Mouse (Mus musculus) kidney, adult 18-20 months (tissue): Measurements from ENCODE around the gene Phlpp1.

Experiments
- DNase-seq: peaks from one replicate; pipeline ENCODE4 v3.0.0; 2021

The Phlpp1 gene

GRCm38 (mm10) chr1:106400900-106401634 is 229.5 kb downstream of the Phlpp1 start:
- DNase-seq: no peak

DNA sequence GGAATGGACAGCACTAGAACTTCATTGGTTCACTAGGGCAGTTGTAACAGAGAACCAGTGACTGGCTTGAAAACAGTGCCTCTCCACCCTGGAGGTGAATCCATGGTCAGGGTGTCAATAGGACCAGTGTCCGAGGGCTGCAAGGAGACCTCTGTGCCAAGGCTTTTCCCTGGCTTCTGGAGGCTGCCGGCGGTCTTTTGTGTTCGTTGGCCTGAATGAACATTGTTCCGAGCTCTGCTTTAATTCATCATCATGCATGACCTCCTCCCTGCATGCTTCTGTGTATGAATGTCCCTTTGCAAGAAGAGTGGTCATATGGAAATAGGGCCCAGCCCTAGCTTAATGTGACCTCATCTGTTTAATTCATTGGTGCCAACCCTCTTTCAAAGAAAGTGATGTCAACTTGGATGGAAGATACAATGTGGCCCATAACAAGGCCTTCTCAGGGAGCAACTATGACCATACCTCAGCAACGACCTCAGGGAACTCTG is 231.5 kb downstream of the Phlpp1 start:
- no peak for DNase-seq

DNA sequence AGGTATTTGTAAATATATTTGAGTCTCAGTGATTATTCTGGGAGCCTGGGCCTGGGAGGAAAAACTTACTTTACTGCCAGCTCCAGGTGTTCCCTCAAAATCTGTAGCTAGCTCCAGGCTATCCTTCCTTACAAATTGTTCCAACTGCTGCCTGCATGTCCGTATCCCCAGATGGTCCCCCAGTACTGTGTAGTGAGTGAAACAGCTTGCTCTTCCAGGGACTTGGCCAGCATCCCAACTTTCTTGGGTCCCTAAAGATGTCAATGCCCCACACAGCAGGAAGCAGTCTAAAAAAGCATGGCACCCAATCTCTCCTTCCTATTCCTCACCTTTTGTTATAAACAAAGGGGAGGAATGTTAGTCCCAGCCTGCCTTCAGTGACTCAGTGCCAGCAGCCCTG is 235.3 kb downstream of the Phlpp1 start:
- DNase-seq: no peak

GRCm38 (mm10) chr1:106407963-106408440 is 236.4 kb downstream of the Phlpp1 start:
- peak; percentile 43 for DNase-seq

GRCm38 (mm10) chr1:106410858-106411257 is 239.3 kb downstream of the Phlpp1 start:
- no peak for DNase-seq

DNA sequence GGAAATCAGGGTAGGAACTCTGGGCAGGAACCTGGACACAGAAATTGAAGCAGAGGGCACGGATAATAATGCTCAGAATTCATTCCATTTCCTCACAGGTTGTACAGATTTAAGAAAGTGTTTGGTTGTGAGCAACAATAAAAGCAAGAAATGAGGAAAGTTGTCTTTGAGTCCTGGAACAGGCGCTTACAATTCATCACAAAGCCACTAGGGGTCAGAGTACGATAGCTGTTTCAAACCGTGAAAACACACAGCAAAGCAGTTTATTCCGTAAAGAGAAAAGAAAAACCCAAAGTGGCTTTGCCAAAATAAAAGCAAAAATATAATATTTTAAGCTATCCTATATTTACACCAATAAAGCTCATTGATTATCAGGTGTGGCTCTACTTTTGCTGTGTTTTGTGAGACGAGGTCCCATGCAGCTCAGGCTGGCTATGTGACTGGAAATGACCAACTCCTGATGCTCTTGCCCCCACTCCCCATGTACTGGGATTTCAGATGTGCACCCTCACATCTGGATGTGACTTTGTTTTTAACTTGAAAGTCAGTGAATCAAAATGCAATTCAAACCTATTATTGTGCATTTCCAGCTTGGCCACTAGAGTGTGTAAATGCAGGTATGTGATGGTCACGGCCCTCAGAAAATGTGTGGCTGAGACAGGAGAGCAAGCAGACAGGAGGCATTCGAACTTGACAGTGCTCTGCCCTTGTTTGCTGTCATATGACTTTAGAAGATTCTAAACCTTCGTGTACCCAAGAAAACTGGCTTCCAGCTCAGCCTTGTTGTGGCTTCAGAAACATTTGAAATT is 253.8 kb downstream of the Phlpp1 start:
- DNase-seq: peak; percentile 32

- no peak for DNase-seq
Measured at GRCm38 (mm10) chr1:106428170-106428569, 256.6 kb downstream of the Phlpp1 start.

- DNase-seq: no peak
Measured at GRCm38 (mm10) chr1:106428580-106428979, 257.0 kb downstream of the Phlpp1 start.

DNA sequence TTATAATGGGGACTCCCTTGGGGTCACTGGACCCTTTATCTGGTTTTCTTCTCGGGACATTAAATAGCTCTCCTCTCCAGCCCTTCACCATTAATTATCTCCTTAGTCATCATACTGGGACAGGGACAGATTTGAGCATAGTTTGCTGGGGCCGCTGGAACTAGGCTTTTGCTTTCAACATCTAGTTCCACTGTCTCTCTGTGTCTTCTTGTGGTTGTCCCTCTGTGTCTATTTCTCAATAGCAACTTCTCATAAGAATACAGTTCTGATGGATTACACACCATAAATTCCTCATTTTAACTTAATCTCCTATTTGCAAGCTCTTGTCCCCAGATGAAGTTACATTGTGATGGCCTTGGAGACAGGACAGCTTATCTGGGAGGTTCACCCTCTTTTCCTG is 262.0 kb downstream of the Phlpp1 start:
- no peak for DNase-seq
